Mouse (Mus musculus) adrenal gland, adult 18-20 months (tissue): ENCODE data around the gene Hsd17b1. TPM values are rescaled to one million over a fixed set of nuclear protein-coding genes. Genes with fewer than 3 reads are reported as not detected.
A peak's percentile ranks its signal among the peaks of the same experiment; 100 is the strongest.

ENCODE experiments used
- DNase-seq, 2 experiments: peaks; one replicate each; pipeline ENCODE4 v3.0.0; 2021 to 2022; ENCODE audit warnings: low spot score in 2 of 2
- total RNA-seq, 2 experiments: library from RNA; stranded (reverse); gene quantifications; 1 replicate in 1 of 2; 2 replicates in 1 of 2; pipeline ENCODE4 v1.2.3; 2021

Hsd17b1 gene
- total RNA-seq, 2 experiments from 2014 or later = 1.2 to 2.0 TPM

DNA sequence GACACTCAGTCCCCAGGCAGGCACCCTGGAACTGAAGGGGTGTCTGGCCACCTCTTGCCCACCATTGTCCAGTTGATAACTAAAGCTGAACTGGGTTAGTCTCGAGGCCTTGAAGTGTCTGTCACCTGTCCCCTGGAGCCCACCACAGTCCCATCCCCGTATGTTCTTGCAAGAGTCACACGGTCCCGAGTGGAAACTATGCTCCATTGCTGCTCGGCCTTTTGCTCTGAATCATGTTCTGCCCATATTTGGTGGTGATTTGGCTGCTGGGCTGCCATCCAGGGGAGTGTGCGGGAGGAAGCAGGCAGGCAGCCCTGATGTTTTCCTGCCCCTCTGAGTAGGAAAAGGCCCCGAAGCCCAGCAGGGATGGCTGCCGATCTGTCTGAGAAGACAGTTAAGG is 18.1 kb upstream of the Hsd17b1 start:
- DNase-seq = peak; percentile 55 to 66

DNA sequence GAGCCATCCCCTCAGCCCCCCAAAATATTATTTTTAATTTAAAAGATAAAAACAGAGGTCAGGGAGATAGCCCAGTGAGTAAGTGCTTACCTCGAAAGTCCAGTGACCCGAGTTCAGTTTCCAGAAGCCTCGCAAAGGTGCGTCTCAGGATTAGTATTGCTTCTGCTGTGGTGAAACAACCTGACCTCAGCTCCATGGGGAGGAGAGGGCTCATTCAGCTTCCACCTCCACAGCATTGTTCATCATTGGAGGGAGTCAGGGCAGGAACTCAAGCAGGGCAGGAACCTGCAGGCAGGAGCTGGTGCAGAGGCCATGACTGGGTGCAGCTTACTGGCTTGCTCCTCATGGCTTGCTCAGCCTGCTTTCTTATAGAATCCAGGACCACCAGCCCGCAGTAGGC is 17.2 kb upstream of the Hsd17b1 start:
- no peak for DNase-seq

DNA sequence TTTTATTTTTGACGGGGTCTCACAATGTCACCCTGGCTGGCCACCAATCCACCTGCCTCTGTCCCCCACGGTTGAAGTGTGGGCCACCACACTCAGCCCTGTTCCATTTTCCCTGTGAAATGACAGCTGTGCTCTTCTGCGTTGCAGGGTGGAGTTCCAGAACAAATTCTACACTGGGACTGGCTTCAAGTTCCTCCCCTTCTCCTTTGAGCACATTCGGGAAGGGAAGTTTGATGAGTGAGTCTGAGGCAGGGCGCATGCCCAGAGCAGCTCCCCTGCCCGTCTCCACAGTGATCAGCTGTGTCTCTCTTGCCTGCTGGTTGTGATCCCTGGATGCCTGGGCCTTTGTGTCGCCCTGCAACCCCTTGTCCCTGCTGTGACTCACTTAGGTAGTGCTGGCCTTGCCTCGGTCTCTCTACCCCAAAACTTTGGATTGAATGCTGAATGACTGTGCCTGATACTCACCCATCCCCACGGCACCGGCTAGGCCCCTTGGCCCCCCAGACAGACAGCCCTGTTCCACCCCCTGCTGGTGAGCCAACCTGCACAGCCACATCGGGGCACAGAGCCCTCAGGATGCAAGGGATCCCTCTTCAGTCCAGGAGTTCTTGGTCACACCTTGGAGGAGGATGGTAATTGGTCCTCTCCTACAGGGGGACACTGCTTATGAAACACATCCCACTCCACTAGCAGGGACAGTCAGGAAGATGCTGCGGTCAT is 15.9 kb upstream of the Hsd17b1 start:
- no peak for DNase-seq

DNA sequence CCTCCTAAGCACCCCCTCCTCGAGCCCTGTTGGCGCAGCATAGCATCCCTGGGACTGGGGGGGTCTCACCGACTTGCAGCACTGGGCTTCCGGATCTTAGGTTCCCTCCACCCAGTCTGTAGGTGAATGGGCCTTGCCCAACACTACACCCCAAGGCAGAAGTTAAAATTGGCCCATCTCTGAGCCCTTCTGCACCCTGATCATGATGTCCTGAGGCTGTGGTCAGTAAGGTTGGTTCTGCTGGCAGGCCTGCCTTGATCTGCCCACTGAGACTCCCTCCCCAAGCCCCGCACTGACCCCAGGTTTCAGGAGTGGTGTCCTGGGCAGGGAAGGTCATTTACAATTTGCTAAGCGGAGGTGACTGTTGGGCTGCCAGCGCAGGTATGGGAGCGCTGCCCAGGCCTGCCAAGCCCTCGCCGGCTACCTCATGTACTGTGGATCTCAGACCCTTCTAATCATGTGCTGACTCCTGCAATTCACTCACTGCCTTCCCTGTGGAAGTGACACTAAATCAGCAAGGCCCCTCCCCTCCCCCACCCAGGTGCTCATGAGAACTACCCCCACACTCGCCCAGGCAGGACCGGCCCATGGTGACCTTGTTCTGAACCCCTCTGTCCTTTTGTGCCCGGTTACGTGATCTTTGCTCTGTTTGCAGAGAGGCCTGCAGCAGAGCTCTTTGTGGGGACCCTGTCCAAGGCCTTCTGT is 15.1 kb upstream of the Hsd17b1 start:
- no peak for DNase-seq

DNA sequence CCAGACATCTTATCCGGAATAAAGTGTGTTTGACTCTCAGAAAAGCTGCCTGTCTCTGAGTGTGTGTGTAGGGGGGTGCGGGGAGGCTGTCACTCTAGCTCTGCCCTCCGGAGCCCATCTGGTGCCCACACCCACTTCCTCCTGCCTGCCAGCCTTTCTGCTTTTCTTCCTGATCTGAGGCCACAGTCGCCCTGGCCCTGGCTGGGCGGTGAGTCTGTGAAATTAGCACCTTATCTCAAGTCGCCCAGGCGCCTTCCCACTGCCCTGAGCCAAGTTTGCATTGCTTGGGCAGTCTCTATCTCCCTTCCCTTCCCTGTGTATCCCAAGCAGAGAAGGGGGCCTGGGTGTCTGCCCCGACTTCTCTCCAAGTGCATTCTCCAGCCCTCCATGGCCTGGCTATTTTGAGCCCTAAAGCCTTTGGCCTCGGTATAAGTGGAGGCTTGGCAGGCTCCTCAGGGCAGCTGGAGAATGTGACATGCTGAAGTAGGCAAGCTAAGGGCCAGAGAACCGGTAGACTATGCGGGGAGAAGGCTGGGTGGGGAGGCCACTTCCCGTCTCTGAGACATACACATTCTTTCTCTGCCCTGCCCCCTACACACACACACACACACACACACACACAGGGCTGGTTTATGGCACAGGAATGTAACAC is 14.4 kb upstream of the Hsd17b1 start:
- no peak for DNase-seq

DNA sequence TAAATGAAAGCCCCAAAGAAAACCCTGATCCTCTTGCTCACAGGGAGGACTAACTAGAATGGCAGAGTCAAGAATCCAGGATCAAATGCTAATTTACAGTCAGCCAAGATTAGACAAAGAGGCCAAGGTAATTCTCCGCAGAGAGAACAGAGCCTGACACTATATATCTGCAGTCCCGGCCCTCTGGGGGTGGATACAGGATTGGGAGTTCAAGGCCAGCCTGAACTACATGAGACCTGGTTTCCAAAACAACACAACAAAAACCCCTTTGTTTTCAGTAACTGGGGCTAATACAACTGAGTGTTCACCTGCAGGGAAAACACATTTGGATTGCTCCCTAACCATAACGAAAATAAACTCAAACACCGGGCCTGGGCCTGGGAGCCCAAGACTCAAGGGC is 13.7 kb upstream of the Hsd17b1 start:
- DNase-seq = peak in 1 of 2 experiments; percentile 19

DNA sequence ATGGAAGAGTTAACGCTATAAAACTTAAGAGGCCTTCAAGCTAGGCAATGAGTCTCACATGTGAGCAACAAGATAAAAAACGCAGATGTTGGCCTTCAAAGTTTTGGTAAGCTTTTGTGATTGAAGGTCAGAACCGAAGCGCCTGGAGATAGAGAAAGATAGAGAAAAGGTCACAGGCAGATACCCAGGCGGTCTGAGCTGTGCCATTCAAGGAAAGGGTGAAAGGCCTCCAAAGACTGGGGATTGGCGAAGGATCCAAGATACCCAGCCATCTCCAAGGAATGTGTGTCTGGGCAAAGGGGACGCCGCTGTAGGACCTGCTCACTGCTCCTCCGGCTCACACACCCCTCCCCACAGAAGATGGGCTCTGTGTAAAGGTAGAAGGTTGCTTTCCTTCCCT is 13.2 kb upstream of the Hsd17b1 start:
- peak in 1 of 2 experiments; percentile 39 for DNase-seq

DNA sequence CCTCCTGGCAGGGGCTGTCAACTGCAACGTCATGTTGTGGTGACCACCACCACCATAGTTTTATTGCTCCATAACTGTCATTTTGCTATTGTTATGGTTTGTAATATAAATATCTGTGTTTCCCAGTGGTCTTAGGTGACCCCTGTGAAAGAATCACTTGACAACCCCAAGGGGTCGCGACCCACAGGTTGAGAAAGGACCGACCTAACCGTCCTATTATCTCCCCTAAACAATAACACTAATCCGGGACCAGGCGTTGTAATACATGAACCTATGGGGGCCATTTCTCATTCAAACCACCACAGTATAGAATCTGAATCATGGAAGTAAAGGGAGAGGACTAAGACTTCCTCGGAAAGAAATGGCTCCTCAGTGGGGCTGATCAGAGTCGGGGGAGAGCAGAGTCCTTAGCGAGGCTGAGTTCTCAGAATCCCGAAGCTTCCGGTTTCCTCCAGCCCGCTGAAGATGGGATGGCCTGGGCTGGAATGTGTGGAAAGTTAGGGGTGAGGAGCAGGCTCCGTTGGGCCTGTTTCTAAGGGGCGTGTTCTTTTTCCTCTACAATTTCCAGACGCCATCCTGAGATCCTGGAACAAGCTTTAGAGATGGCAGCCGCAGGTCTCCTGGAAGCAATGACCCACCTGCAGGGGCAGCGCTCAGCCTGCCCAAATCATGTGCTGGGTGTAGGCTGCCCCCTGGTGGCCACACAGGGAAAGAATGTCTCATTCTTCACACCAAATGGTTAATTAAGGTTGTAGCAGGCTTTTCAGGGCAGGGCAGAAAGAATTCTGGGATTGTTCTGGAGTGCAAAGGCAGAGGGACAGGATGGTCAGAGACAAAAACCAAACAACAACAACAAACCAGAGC is 11.4 kb upstream of the Hsd17b1 start:
- peak; percentile 82 to 84 for DNase-seq

DNA sequence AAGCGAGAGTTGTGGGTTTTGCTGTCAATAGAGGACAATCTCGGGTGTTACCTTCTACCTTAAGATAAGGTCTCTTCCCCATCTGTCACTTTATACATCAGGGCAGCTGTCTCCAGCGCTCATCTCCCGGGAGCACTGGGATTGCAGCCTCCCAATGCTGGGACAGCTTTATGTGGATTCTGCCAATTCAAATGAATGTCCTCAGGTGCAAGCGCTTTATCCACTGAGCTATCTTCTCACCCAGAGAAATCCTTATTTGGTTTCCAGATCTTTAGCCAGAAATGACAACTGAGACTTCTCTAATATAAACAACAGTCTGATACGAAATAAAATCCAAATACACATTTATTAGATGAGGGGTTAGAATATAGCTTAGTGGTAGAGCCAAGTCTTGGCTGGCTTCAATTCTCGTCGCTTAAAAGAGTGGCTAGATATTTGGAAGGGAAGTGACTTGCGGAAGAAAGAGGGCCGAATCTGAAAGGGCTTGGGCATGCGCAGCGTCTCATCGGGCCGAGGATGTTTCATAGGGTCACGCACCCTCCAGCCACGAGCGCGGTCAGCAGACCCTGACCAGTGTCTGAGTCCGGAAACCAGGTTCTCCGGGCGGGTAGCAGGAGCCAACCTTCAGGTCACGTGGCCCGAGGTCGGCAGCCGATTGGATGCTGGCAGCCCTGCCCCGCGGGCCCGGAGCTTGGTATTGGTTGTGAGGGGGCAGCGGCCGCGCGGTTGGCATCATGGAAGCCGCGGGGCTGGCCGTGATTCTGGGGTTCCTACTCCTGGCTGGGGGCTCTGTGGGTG is 8.6 kb upstream of the Hsd17b1 start, which contains the start of gene Naglu:
Gene Naglu, plus strand, starts transcription at position 622 of the 798 bp plus-strand sequence.
- DNase-seq = peak; percentile 93 to 94

DNA sequence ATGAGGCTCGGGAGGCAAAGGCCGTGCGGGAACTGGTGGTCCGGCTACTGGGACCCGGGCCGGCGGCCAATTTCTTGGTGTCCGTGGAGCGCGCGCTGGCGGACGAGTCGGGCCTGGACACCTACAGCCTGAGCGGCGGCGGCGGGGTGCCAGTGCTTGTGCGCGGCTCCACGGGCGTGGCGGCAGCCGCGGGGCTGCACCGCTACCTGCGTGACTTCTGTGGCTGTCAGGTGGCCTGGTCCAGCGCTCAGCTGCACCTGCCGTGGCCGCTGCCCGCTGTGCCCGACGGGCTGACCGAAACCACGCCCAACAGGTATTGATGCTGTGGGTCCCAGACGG is 8.1 kb upstream of the Hsd17b1 start:
- no peak for DNase-seq

DNA sequence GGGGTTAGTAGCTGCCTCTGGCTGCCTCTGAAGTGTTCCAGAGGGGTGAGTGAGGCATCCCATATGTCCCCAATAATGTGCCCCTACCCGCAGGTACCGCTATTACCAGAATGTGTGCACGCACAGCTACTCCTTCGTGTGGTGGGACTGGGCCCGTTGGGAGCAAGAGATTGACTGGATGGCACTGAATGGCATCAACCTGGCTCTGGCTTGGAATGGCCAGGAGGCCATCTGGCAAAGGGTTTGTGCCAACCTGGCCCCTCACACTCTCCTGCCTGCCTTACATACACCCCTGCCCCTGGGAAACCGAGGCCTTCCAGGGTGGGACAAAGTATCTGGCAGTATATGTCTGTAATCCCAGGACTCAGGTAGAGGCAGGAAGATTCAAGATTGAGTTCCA is 7.2 kb upstream of the Hsd17b1 start:
- no peak for DNase-seq

DNA sequence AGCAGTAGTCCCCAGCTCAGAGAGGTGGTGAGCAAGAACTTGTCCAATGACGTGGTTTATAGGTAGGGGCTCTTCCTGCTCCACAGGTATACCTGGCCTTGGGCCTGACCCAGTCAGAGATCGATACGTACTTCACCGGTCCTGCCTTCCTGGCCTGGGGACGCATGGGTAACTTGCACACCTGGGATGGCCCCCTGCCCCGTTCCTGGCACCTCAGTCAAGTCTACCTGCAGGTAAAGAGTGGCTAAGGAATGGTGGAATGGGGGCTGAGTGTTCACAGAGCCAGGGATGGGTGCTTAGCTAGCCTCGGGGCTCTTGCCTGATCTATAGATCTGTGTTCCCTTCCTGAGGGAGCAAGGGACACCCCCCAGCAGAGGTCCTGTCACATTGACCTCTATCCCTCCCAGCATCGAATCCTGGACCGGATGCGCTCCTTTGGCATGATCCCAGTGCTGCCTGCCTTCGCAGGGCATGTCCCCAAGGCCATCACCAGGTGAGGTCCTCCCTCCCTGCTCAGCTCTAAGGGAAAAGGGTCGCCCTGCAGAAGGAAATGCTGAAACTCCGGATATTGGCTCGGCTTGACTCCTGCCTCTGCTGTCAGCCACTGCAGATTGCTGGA is 6.3 kb upstream of the Hsd17b1 start:
- no peak for DNase-seq

DNA sequence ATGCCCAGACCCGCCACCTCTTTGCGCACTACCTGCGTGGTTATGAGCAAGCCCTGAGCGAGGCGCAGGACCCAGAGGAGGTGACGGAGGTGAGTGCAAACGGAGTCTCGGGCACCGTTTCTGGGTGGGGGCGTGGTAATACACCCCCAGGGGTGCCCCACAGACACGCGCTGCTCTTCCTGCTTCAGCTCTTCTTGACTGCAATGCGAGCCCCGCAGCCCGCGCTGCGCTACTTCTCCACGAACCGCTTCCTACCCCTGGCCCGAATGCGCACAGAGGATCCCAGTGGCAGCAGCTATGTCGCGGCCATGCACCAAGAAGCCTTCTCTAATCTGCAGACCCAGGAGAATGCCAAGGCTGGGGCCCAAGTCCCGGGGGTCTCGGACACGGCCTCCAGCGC is 1.5 kb downstream of the Hsd17b1 start:
- no peak for DNase-seq

DNA sequence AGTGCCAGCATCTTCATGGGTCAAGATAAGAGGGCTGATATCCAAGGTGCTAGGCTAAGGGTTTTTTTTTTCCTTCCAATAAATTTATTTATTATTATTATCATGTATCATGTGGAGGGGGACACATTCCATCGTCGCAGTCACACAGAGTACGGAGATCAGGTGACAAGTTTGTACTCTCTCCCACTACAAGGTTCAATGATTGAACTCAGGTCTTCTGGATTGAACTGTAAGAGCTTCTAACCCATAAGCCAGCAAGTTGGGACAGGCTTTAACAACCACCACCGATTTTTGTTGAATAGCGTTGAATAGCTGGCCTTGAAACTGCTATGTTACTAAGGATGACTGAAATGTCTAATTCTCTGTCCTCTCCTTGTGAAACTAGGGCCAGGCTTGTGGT is 2.2 kb downstream of the Hsd17b1 start:
- DNase-seq = no peak

DNA sequence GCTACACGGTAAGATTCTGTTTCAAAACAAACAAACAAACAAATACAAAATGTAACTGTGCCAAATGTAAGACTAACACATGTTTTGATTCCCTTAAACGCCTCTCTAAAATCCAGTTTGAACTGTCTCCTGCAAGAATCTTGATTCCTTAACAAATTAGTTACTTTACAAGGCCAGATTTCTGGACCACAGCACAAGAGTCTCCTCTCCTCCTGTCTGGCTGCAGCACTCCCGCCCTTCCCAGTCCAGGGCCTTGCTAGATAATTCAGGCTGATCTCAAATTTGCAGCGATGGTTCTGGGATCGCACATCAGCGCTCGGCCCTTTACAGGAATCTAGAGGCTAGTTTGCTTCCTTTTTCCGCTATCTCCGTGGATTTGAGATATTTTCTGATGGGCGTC is 3.4 kb downstream of the Hsd17b1 start:
- no peak for DNase-seq

DNA sequence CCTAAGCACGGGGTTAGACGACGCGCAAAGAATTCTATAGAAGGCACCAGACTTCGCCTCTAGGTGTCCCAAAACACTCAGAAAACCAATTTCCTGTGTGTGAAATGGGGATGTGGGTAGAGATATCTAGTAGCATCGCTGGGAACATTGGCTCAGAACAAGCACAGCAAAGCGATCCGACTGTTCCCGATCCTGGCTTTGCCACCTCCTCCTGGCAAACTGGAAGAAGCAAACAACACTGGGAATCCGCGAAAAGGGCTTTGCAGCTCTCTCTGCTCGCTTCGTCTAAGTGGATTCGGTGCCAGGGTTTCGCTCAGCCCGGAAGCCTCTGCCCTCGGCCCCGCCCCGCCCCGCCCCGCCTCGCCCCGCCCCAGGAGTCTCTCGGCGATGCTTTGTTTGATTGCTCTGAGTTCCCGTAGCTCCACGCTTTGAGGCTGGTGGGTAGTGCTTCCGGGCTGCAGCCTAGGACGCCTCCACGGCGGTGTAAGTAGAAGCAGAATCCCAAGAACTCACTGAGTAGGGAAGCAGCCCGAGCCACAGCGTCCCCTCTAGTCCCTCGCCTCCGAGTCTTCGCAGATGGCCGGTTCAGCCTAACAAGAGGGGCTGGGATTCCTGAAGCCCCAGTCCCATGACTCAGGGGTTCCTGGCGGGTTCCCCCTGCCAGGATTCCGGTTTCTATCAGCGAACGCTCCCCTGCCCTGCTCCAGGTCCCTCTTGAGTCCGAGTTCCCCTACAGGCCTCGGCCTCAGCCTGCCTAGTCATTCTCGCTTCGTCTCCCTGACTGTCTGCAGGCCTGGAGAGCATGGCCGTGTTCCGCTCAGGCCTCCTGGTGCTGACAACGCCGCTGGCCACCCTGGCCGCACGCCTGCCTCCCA is 4.2 kb downstream of the Hsd17b1 start, which contains the start of gene Coasy:
Gene Coasy, plus strand, starts transcription at position 358 of the 875 bp plus-strand sequence.
- DNase-seq = peak; percentile 75 to 79

DNA sequence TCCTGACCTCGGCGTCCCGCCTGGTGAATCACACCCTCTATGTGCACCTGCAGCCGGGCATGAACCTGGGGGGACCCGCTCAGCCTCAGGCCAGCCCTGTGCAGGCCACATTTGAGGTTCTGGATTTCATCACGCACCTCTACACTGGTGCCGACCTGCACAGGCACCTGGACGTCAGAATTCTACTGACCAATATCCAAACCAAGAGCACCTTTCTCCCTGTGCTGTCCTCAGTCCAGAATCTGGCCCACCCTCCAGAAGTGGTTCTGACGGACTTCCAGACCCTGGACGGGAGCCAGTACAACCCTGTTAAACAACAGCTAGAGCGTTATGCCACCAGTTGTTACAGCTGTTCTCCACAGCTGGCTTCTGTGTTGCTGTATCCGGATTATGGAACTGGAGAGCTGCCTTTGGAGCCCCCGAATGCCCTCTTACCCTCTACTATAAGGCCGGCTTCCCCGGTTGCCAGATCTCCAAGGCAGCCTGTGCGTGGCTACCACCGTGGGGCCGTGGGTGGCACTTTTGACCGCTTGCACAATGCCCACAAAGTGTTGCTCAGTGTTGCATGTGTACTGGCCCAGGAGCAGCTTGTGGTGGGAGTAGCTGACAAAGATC is 5.0 kb downstream of the Hsd17b1 start:
- DNase-seq = no peak

DNA sequence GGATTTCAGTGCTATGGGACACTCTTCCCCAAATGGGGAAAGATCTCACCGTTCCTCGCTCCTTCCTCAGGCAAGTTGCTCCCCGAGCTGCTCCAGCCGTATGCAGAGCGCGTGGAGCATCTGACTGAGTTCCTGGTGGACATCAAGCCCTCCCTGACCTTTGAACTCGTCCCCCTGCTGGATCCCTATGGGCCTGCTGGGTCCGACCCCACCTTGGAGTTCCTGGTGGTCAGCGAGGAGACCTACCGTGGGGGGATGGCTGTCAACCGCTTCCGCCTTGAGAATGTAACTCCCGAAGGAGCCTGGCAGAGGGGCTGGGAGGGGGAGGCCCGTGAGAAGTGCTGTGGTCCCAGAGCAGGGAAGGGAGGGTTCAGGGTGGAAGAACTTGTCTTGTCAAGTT is 6.0 kb downstream of the Hsd17b1 start:
- DNase-seq = no peak

DNA sequence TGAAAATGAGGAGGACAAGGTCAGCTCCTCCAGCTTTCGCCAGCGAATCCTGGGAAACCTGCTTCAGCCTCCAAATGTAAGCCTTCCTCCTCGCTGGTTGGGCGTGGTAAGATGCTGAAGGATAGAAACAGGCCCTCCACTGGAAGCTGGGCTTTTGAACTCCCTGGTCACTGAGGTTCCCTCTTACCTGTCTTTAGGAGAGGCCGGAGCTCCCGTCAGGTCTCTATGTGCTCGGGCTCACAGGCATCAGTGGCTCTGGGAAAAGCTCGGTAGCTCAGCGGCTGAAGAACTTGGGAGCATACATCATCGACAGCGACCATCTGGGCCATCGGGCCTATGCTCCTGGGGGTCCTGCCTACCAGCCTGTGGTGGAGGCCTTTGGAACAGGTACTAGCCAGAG is 6.6 kb downstream of the Hsd17b1 start:
- DNase-seq = no peak
